ENCODE assay signal across 10 mouse cellular contexts in the genomic region with DNA sequence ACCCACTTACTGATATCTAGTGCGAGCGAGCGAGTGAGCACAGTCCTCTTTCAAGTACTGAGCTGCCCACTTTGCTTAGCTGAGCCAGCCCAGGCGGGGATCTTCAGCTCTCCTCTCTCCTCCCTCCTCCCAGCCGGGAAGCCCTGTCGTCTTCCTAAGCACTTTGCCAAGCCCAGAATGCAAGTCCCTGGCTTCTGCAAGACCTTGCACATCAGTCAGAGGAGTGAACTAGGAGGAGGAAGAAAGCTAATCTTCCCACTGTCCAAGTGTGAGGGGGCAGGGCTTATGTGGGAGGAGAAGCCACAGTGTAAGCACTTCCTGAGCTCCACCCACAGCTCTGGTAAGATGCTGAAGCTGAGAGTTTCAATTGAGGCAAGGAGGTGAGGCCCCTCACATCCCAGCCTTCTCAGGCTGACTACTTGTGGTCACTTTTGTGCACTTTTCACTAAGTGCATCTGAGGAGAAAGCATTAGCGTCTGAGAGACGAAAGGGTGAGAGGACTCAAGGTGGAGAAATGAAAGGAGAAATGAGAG.
DNase-seq lines count a peak whose midpoint lies in the region; ATAC-seq and TF ChIP-seq lines count a peak whose summit lies in the region.
"Had no signal": no experiment of that assay in that cellular context is flagged by ENCODE, and none has a peak within 500 bp of the region (broad histone marks: within the 10 kb centered on the region; RNA-seq: fewer than 3 reads in every experiment).

No protein-coding gene starts in this region.

- no peak overlapping the region for H3K27ac ChIP-seq in heart, embryonic 12.5 days (ENCODE audit: poor library complexity, severe bottlenecking)
- no peak overlapping the region for H3K27ac ChIP-seq in lung, embryonic 15.5 days
- H3K27ac ChIP-seq in olfactory bulb, adult 2 months (ENCODE audit: insufficient read depth, low read depth, low read length), result peak overlapping the region; percentile 44; the same call in 1 of the 2 replicates
- H3K27ac ChIP-seq: midbrain, embryonic 12.5 days had no signal

- no peak for TF ChIP-seq CTCF in lung, adult 2 months (IDR thresholded peaks at IDR 0.05; ENCODE audit: insufficient read depth, low read length)
- TF ChIP-seq CTCF in olfactory bulb, adult 2 months (IDR thresholded peaks at IDR 0.05; ENCODE audit: insufficient read depth, low read depth, low read length), result no peak

- no peak for TF ChIP-seq POLR2A in lung, adult 2 months (IDR thresholded peaks at IDR 0.05; ENCODE audit: borderline replicate concordance, extremely low read depth, low read depth, low read length)
- no peak for TF ChIP-seq POLR2A in olfactory bulb, adult 2 months (IDR thresholded peaks at IDR 0.05; ENCODE audit: insufficient read depth, low read depth, low read length)

- no peak for DNase-seq in heart, postnatal 4 days
- DNase-seq in lung, adult 2 months, result no peak
- peak; percentile 37 for DNase-seq in embryo, embryonic 11 days
- DNase-seq in spleen, postnatal 10 days (ENCODE audit: low spot score in 2 of 2), result no peak
- no peak for DNase-seq in cerebellum, adult 9-10 months

- H3K4me2 ChIP-seq in heart, embryonic 12.5 days, result peak overlapping the region; percentile 52
- peak overlapping the region; percentile 25; the same call in 1 of the 2 replicates for H3K4me2 ChIP-seq in lung, embryonic 15.5 days
- H3K4me2 ChIP-seq: midbrain, embryonic 12.5 days had no signal

- peaks cover 7% of the 10 kb centered on the region for H3K4me1 ChIP-seq in heart, embryonic 12.5 days (replicated peaks)
- H3K4me1 ChIP-seq in lung, embryonic 15.5 days, result no peaks in the 10 kb centered on the region
- no peaks in the 10 kb centered on the region for H3K4me1 ChIP-seq in lung, adult 2 months (ENCODE audit: control insufficient read depth, insufficient read depth, low read length)
- H3K4me1 ChIP-seq in olfactory bulb, adult 2 months (ENCODE audit: control insufficient read depth, insufficient read depth, low read length), result peaks cover 9% of the 10 kb centered on the region

- 0 out of 2 replicates have a peak, but pooled peaks have one; percentile 48 for ATAC-seq in heart, embryonic 12.5 days (ENCODE audit: insufficient number of reproducible peaks, low FRiP score)
- ATAC-seq in lung, embryonic 15.5 days (ENCODE audit: borderline replicate concordance, extremely low read depth, low FRiP score, low TSS enrichment), result peak; percentile 19; the same call in 1 of the 2 replicates

- no peak overlapping the region for H3K4me3 ChIP-seq in heart, embryonic 12.5 days
- no peak overlapping the region for H3K4me3 ChIP-seq in lung, embryonic 15.5 days
- H3K4me3 ChIP-seq in lung, adult 2 months (replicated peaks; ENCODE audit: extremely low read depth, low read depth, low read length), result no peak overlapping the region
- H3K4me3 ChIP-seq in olfactory bulb, adult 2 months (ENCODE audit: insufficient read depth, low read depth, low read length), result no peak overlapping the region
- H3K4me3 ChIP-seq: midbrain, embryonic 12.5 days had no signal

- H3K9me3 ChIP-seq in heart, embryonic 12.5 days (replicated peaks), result no peaks in the 10 kb centered on the region
- no peaks in the 10 kb centered on the region for H3K9me3 ChIP-seq in lung, embryonic 15.5 days
- H3K9me3 ChIP-seq: G1E; midbrain, embryonic 12.5 days had no signal

- 21% methylated on average over 8 of the region's 8 CpGs for WGBS in heart, embryonic 12.5 days
- 14% methylated on average over 8 of the region's 8 CpGs for WGBS in lung, embryonic 15.5 days
- WGBS in lung, adult 2 months, result 24% methylated on average over 8 of the region's 8 CpGs
- WGBS in olfactory bulb, adult 2 months, result 43% methylated on average over 8 of the region's 8 CpGs

- H3K36me3 ChIP-seq in heart, embryonic 12.5 days, result no peaks in the 10 kb centered on the region
- H3K36me3 ChIP-seq in lung, embryonic 15.5 days, result no peaks in the 10 kb centered on the region
- H3K36me3 ChIP-seq: G1E; midbrain, embryonic 12.5 days had no signal

- H3K9ac ChIP-seq in heart, embryonic 12.5 days, result no peak overlapping the region
- H3K9ac ChIP-seq in lung, embryonic 15.5 days, result no peak overlapping the region
- H3K9ac ChIP-seq: midbrain, embryonic 12.5 days had no signal

- H3K27me3 ChIP-seq in heart, embryonic 12.5 days (replicated peaks), result no peaks in the 10 kb centered on the region
- no peaks in the 10 kb centered on the region for H3K27me3 ChIP-seq in lung, embryonic 15.5 days
- H3K27me3 ChIP-seq: midbrain, embryonic 12.5 days had no signal
